Mouse (Mus musculus): Measurements from ENCODE around the gene Armc2.

DNA sequence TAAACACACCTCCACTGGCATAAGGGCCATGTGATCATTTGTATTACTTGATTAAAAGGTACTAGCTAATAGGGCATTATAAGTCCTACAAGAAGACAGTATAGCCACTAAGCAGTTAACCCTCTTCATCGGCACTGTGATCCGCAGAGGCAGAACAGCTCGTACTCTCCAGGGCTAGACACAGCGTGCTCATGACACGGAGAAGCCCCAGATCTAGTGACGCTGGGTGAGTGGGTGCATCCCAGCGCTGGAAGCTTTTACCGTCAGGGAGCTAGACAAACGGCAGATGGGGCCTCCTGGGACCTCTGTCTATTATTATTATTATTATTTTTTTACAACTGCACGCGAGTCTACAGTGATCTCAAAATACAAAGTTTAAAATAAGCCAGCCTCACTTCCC is 9.1 kb upstream of the Armc2 start:
- TF ChIP-seq CTCF (IDR thresholded peaks at IDR 0.05) (no peak), EP300 (IDR thresholded peaks at IDR 0.05) (no peak)

All from lung, postnatal 0 days (tissue).